Mouse (Mus musculus) hindbrain, embryonic 12.5 days (tissue): ENCODE results near the gene Slc39a10. TPM values are rescaled to one million over a fixed set of nuclear protein-coding genes. Genes with fewer than 3 reads are reported as not detected.

Experiments
- ATAC-seq: fragments of 200-750 bp; cut with Nextera tagmentation; 2 replicates; pipeline ENCODE4 v1.8.0; 2017; ENCODE audit warnings: moderate TSS enrichment; ENCODE audit not compliant: low FRiP score
- H3K27ac ChIP-seq: fragments of 300-500 bp; sonication (generic); 2 replicates; pipeline ENCODE4 v1.5.1; 2016; ENCODE audit warnings: mild to moderate bottlenecking
- H3K27me3 ChIP-seq: fragments of 300-500 bp; sonication (generic); 2 replicates; pipeline ENCODE4 v1.6.1; 2016; ENCODE audit warnings: mild to moderate bottlenecking
- H3K36me3 ChIP-seq: fragments of 300-500 bp; sonication (generic); 2 replicates; pipeline ENCODE4 v1.6.1; 2016; ENCODE audit warnings: mild to moderate bottlenecking
- H3K4me1 ChIP-seq: fragments of 300-500 bp; sonication (generic); 2 replicates; pipeline ENCODE4 v1.6.1; 2016
- H3K4me2 ChIP-seq: fragments of 300-500 bp; sonication (generic); replicated peaks from 2 replicates; pipeline ENCODE4 v1.6.1; 2016; ENCODE audit warnings: mild to moderate bottlenecking
- H3K4me3 ChIP-seq: fragments of 300-500 bp; sonication (generic); 2 replicates; pipeline ENCODE4 v1.5.1; 2016; ENCODE audit warnings: mild to moderate bottlenecking
- H3K9ac ChIP-seq: fragments of 300-500 bp; sonication (generic); 2 replicates; pipeline ENCODE4 v1.6.1; 2016; ENCODE audit warnings: mild to moderate bottlenecking, moderate library complexity
- H3K9me3 ChIP-seq: fragments of 300-500 bp; sonication (generic); replicated peaks from 2 replicates; pipeline ENCODE4 v1.6.1; 2016; ENCODE audit warnings: mild to moderate bottlenecking
- WGBS: fragments of 180-500 bp; shearing (Covaris S2); methylation state at CpG from one replicate; pipeline ENCODE4 v1.1.7; 2016; 5-methylcytosine and 5-hydroxymethylcytosine counted together
- polyA plus RNA-seq: library from polyadenylated mRNA; unstranded; fragments of >200 nt; fragmentation: Nextera tagmentation; extraction: Ambion mirVana; gene quantifications from 2 replicates; pipeline ENCODE4 v1.2.1, GENCODE M21; 2016

The Slc39a10 gene
- polyA plus RNA-seq, 1 experiment from 2014 or later = 74.9 TPM

DNA sequence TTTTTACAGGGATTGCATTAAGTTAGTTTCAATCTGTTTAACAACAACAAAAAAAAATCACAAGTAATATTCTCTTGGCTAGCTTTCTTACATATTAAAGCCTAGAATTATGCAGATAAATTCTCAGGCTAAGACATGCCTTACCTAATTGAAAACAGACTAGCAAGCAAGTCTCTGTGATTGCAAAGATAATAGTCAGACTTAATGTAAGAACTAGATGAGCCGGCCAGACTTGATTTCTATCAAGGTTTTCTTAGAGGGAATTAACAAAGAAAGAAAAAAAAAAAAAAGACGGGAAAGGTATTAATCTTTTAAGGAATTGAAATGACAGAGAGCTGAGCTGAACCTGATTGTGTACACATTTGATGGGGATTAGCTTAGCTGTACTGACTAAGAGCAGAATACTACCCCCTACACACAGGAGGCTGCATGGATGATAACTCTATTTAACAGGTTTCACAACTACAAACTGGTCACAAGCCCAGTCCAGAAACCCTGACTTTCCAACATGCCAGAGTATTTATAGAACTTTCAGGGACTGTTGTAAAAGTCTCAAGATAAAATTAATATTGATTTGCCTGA lies 9.5 kb upstream of the Slc39a10 start:
- no peak for ATAC-seq
- Histone ChIP-seq H3K9ac (no peak overlapping the region), H3K27ac (no peak overlapping the region), H3K4me1 (no peaks in the 10 kb centered on the region), H3K27me3 (no peaks in the 10 kb centered on the region), H3K9me3 (no peaks in the 10 kb centered on the region), H3K4me2 (no peak overlapping the region), H3K4me3 (no peak overlapping the region), H3K36me3 (no peaks in the 10 kb centered on the region)
- 67% methylated on average over 2 of the region's 2 CpGs for whole genome bisulfite sequencing

GRCm38 (mm10) chr1:46894281-46894842 lies 1.7 kb upstream of the Slc39a10 start:
- Histone ChIP-seq H3K4me3 (no peak overlapping the region), H3K4me2 (no peak overlapping the region), H3K27me3 (no peaks in the 10 kb centered on the region), H3K9ac (no peak overlapping the region), H3K4me1 (no peaks in the 10 kb centered on the region), H3K36me3 (no peaks in the 10 kb centered on the region), H3K27ac (no peak overlapping the region), H3K9me3 (no peaks in the 10 kb centered on the region)
- ATAC-seq = no peak
- WGBS = 23% methylated on average over 7 of the region's 7 CpGs

GRCm38 (mm10) chr1:46888726-46889125 lies 3.9 kb downstream of the Slc39a10 start:
- Histone ChIP-seq H3K27ac (no peak overlapping the region), H3K4me3 (no peak overlapping the region), H3K36me3 (no peaks in the 10 kb centered on the region), H3K9me3 (no peaks in the 10 kb centered on the region), H3K4me2 (no peak overlapping the region), H3K27me3 (no peaks in the 10 kb centered on the region), H3K9ac (no peak overlapping the region), H3K4me1 (no peaks in the 10 kb centered on the region)
- no peak for ATAC-seq
- 50% methylated on average over 4 of the region's 4 CpGs for WGBS

GRCm38 (mm10) chr1:46888324-46888723 lies 4.3 kb downstream of the Slc39a10 start:
- H3K9me3 ChIP-seq = no peaks in the 10 kb centered on the region
- WGBS = 34% methylated on average over 2 of the region's 2 CpGs
- no peaks in the 10 kb centered on the region for H3K4me1 ChIP-seq
- no peak overlapping the region for H3K4me2 ChIP-seq
- no peaks in the 10 kb centered on the region for H3K36me3 ChIP-seq
- no peak overlapping the region for H3K4me3 ChIP-seq
- H3K27ac ChIP-seq = no peak overlapping the region
- H3K27me3 ChIP-seq = no peaks in the 10 kb centered on the region
- H3K9ac ChIP-seq = no peak overlapping the region
- ATAC-seq = no peak

- ATAC-seq = no peak
- Histone ChIP-seq H3K4me2 (no peak overlapping the region), H3K4me1 (no peaks in the 10 kb centered on the region), H3K36me3 (no peaks in the 10 kb centered on the region), H3K9ac (no peak overlapping the region), H3K27ac (no peak overlapping the region), H3K4me3 (no peak overlapping the region), H3K9me3 (no peaks in the 10 kb centered on the region), H3K27me3 (no peaks in the 10 kb centered on the region)
- WGBS = 13% methylated on average over 6 of the region's 6 CpGs
Measured at GRCm38 (mm10) chr1:46887908-46888307, 4.7 kb downstream of the Slc39a10 start.

- WGBS = 45% methylated on average over 9 of the region's 9 CpGs
- H3K4me1 ChIP-seq = no peaks in the 10 kb centered on the region
- ATAC-seq = no peak
- H3K27me3 ChIP-seq = no peaks in the 10 kb centered on the region
- H3K36me3 ChIP-seq = no peaks in the 10 kb centered on the region
- no peak overlapping the region for H3K9ac ChIP-seq
- no peaks in the 10 kb centered on the region for H3K9me3 ChIP-seq
- no peak overlapping the region for H3K4me3 ChIP-seq
- H3K4me2 ChIP-seq = no peak overlapping the region
- no peak overlapping the region for H3K27ac ChIP-seq
Measured at GRCm38 (mm10) chr1:46886091-46886490, 6.6 kb downstream of the Slc39a10 start.

DNA sequence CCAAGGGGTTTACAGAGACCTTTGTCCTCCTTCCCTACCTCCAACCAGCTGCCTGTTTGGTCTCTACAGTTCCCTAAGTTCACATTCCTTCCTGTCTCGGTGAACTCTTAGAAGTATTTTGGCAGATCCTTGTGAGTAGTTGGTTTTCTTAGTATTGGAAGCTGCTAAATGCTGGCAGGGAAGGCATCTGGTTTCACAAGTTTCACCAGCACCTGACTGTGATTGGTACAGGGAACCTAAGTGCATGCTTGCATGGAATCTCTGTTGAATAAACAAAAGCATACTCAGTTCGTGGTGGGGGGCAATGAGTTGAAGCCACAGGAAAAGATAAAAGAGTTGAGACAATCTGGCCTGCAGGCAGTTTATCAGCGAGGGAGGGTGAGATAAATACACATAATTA lies 7.4 kb downstream of the Slc39a10 start:
- Histone ChIP-seq H3K9ac (no peak overlapping the region), H3K4me1 (no peaks in the 10 kb centered on the region), H3K4me3 (no peak overlapping the region), H3K27me3 (no peaks in the 10 kb centered on the region), H3K27ac (no peak overlapping the region), H3K4me2 (no peak overlapping the region), H3K9me3 (no peaks in the 10 kb centered on the region), H3K36me3 (no peaks in the 10 kb centered on the region)
- ATAC-seq = no peak
- WGBS = 22% methylated on average over 3 of the region's 3 CpGs

GRCm38 (mm10) chr1:46879951-46880350 lies 12.7 kb downstream of the Slc39a10 start:
- Histone ChIP-seq H3K9ac (no peak overlapping the region), H3K9me3 (no peaks in the 10 kb centered on the region), H3K27me3 (no peaks in the 10 kb centered on the region), H3K4me2 (no peak overlapping the region), H3K4me1 (no peaks in the 10 kb centered on the region), H3K36me3 (no peaks in the 10 kb centered on the region), H3K27ac (no peak overlapping the region), H3K4me3 (no peak overlapping the region)
- ATAC-seq = no peak

DNA sequence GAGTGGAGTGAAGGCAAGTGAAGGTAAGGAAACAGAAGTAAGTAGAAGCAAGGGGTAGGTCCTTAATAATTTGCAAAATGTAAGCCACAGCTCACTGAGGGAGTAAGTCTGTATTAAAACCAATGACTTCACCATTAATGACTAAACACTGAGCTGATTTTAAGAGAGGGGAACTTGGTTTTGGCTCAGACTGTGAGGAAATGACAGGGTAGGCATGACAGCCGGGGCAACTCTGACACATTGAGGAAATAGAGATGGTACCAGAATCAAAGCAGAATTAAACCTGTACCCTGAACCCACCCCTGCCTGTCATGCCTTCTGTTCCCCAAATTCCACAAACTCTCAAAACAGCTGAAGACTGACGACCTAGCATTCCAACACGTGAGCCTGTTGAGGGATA lies 18.9 kb downstream of the Slc39a10 start:
- no peak overlapping the region for H3K9ac ChIP-seq
- H3K9me3 ChIP-seq = no peaks in the 10 kb centered on the region
- H3K27me3 ChIP-seq = no peaks in the 10 kb centered on the region
- H3K4me3 ChIP-seq = no peak overlapping the region
- no peak overlapping the region for H3K27ac ChIP-seq
- no peak for ATAC-seq
- no peaks in the 10 kb centered on the region for H3K4me1 ChIP-seq
- H3K36me3 ChIP-seq = no peaks in the 10 kb centered on the region
- H3K4me2 ChIP-seq = no peak overlapping the region
- WGBS = 69% methylated on average over 3 of the region's 3 CpGs

GRCm38 (mm10) chr1:46869788-46870187 lies 22.9 kb downstream of the Slc39a10 start:
- Histone ChIP-seq H3K27ac (no peak overlapping the region), H3K4me1 (no peaks in the 10 kb centered on the region), H3K9me3 (no peaks in the 10 kb centered on the region), H3K27me3 (no peaks in the 10 kb centered on the region), H3K9ac (no peak overlapping the region), H3K36me3 (no peaks in the 10 kb centered on the region), H3K4me2 (no peak overlapping the region), H3K4me3 (no peak overlapping the region)
- no peak for ATAC-seq

- no peak overlapping the region for H3K27ac ChIP-seq
- no peaks in the 10 kb centered on the region for H3K4me1 ChIP-seq
- ATAC-seq = no peak
- H3K4me3 ChIP-seq = no peak overlapping the region
- 84% methylated on average over 7 of the region's 7 CpGs for WGBS
- H3K27me3 ChIP-seq = no peaks in the 10 kb centered on the region
- no peak overlapping the region for H3K9ac ChIP-seq
- no peaks in the 10 kb centered on the region for H3K36me3 ChIP-seq
- no peak overlapping the region for H3K4me2 ChIP-seq
- no peaks in the 10 kb centered on the region for H3K9me3 ChIP-seq
Measured at GRCm38 (mm10) chr1:46864175-46864885, 28.3 kb downstream of the Slc39a10 start.

GRCm38 (mm10) chr1:46863434-46863833 lies 29.2 kb downstream of the Slc39a10 start:
- ATAC-seq = no peak
- 81% methylated on average over 2 of the region's 2 CpGs for WGBS

GRCm38 (mm10) chr1:46860082-46860481 lies 32.6 kb downstream of the Slc39a10 start:
- no peak overlapping the region for H3K27ac ChIP-seq
- no peak overlapping the region for H3K4me3 ChIP-seq
- H3K27me3 ChIP-seq = no peaks in the 10 kb centered on the region
- no peak overlapping the region for H3K9ac ChIP-seq
- no peak for ATAC-seq
- H3K4me2 ChIP-seq = no peak overlapping the region
- no peaks in the 10 kb centered on the region for H3K9me3 ChIP-seq
- no peaks in the 10 kb centered on the region for H3K36me3 ChIP-seq
- H3K4me1 ChIP-seq = no peaks in the 10 kb centered on the region
- 63% methylated on average over 1 of the region's 1 CpGs for WGBS

More at GRCm38 (mm10) chr1:46863434-46863833, 29.2 kb downstream of the Slc39a10 start:
- Histone ChIP-seq H3K4me1 (no peaks in the 10 kb centered on the region), H3K36me3 (no peaks in the 10 kb centered on the region), H3K27ac (no peak overlapping the region), H3K4me2 (no peak overlapping the region), H3K9ac (no peak overlapping the region), H3K9me3 (no peaks in the 10 kb centered on the region), H3K27me3 (no peaks in the 10 kb centered on the region), H3K4me3 (no peak overlapping the region)
